Mouse (Mus musculus): ENCODE measurements around the gene Adam17.

DNA sequence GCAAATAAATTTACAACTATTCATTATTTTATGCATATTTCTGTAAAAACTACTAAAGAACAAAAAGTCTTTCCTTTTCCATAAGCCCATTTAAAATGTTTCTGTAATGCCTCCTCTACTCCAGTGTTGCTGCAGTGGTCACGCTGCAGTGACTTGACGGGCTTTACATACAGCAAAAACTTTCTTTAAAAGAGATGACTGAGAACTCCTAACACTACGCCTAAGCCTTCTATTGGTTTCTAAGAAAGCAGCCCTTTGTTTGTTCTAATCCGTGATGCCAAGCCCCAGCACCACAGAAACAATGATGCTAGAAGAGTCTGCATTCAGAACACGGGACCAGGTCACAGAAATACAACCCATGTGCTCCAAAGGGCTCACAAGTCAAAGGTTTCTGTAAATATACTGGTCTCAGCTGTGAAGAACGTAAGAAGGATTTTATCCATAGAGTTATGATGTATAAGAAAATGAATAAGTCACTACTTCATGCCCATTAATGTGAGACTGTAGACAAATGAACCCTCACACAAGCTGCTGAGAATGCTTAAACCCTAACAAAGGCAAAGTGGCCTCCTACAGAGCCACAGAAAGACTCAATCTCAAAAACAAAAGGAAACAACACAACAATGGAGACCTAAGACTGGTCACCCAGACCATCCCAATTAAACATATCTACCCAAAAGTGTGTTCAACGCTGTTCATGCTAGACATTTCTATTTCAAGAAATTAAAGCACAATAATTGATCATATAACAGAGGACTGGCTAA, 23.1 kb downstream of the Adam17 start:
- no peak for TF ChIP-seq CTCF (IDR thresholded peaks at IDR 0.05; ENCODE audit: low read depth, low read length)
- TF ChIP-seq GATA1 (IDR thresholded peaks at IDR 0.05; ENCODE audit: borderline replicate concordance, low read length) = no peak
- no peak for TF ChIP-seq POLR2AphosphoS5 (IDR thresholded peaks at IDR 0.05; ENCODE audit: insufficient replicate concordance, low read depth, low read length)
